Mouse (Mus musculus): ENCODE data around the gene Ripor2. TPM values are rescaled to one million over a fixed set of nuclear protein-coding genes. Genes with fewer than 3 reads are reported as not detected.

The Ripor2 gene
- polyA plus RNA-seq, 1 experiment = 46.4 TPM

DNA sequence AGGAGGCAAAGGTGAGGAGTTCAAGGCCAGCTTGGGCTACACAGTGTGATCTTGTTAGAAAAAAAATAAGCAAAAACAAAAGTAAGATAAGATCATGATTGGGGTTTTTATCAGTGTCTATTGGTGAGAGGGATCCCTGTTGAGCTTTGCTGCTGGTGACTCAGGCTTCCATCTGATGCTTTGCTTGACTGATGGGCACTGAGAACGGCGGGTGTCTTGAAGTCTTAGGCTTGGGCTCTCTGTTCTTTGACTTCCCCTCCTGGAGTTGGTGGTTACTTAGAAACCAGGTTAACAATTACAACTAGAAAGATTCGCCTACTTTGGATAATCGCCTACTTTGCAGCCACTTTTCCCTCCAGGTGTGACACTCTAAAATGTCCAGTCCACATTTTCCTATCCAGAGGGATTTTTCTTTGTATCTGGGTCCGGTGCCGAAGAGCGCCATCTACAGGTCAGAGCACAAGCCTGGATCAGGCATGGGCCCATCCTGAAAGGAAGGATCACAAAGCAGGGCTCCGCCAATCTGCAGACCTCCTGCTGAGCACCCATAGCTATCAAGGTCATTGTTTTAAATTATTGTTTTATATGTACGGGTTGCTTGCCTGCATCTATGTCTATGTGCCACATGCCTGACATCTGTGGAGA lies 34.1 kb downstream of the Ripor2 start:
- DNase-seq (ENCODE audit: low read depth in 1 of 2, low spot score in 2 of 2) = no peak
- WGBS = 45% methylated on average over 9 of the region's 9 CpGs
- TF ChIP-seq POLR2A (IDR thresholded peaks at IDR 0.05; ENCODE audit: low read depth, low read length) = no peak
- peak; percentile 65; the same call in 1 of the 2 replicates for TF ChIP-seq CTCF (IDR thresholded peaks at IDR 0.05; ENCODE audit: extremely low read depth, insufficient read depth, insufficient read length, insufficient replicate concordance)
- Histone ChIP-seq H3K36me3 (ENCODE audit: control insufficient read depth, insufficient read depth, low read length) (peaks cover 9% of the 10 kb centered on the region; the same call in 1 of the 2 replicates), H3K4me1 (ENCODE audit: control insufficient read depth, insufficient read depth, insufficient read length) (peaks cover 26% of the 10 kb centered on the region; the same call in 1 of the 2 replicates), H3K27me3 (ENCODE audit: control insufficient read depth, insufficient read depth, low read length) (no peaks in the 10 kb centered on the region), H3K27ac (ENCODE audit: insufficient read depth, low read length) (peak overlapping the region; percentile 98), H3K4me3 (ENCODE audit: extremely low read depth, insufficient read depth, insufficient read length) (peak overlapping the region; percentile 64)

DNA sequence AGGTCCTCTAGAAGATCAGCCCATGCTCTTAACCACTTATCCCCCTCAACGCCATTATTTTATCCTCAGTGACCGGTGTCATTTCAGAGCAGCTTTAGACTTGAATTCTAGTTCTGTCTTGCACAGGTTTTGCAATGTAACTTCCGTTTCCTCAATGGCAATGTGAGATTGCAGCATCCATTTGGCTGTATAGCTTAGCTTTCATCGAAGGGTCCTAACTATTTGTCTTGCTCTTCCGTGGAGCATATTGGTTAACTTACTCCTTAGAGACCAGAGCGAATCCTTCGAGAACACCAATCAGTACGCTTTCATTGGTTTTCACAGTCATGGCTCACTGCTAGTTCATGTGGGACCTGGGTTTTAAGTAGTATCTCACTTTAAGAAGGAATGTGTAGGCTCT lies 34.7 kb downstream of the Ripor2 start:
- Histone ChIP-seq H3K27ac (ENCODE audit: insufficient read depth, low read length) (peak overlapping the region; percentile 98), H3K4me1 (ENCODE audit: control insufficient read depth, insufficient read depth, insufficient read length) (peaks cover 29% of the 10 kb centered on the region; the same call in 1 of the 2 replicates), H3K27me3 (ENCODE audit: control insufficient read depth, insufficient read depth, low read length) (no peaks in the 10 kb centered on the region), H3K4me3 (ENCODE audit: extremely low read depth, insufficient read depth, insufficient read length) (peak overlapping the region; percentile 64), H3K36me3 (ENCODE audit: control insufficient read depth, insufficient read depth, low read length) (peaks cover 9% of the 10 kb centered on the region; the same call in 1 of the 2 replicates)
- WGBS = 41% methylated on average over 8 of the region's 8 CpGs
- no peak for DNase-seq (ENCODE audit: low read depth in 1 of 2, low spot score in 2 of 2)
- TF ChIP-seq CTCF (IDR thresholded peaks at IDR 0.05; ENCODE audit: extremely low read depth, insufficient read depth, insufficient read length, insufficient replicate concordance) = no peak
- no peak for TF ChIP-seq POLR2A (IDR thresholded peaks at IDR 0.05; ENCODE audit: low read depth, low read length)

DNA sequence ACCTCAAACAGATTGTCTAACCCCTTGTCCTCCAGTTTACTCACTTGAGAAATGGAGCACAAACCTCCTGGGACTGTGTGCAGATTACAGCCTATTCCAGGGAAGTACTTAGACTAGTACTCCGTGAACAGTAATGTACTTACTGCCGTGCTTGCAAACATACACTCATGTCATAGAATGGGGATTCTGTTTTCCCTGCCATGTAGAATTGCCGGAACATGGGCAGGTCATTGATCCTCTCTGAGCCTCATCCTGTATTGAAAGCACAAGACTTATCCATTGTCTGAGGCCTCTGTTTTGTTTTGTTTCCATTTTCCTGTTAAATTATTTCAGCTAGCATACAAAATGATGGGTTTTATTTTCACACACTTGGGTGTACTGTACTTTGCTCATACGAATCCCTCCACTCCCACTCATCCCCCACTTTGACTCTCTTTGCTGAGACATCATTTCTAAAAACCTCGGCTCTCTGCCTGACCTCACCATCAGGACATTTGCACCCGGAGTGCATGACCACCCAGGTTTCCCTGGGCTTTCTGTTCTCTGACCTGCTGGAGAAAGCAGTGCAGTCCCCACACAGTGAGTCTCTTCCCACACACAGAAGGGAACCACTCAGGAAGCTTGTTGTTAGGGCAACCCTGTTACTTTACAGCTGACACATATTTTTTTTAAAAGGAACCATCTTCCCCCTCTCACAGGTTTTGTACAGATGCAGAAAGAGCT lies 35.2 kb downstream of the Ripor2 start:
- Histone ChIP-seq H3K36me3 (ENCODE audit: control insufficient read depth, insufficient read depth, low read length) (peaks cover 9% of the 10 kb centered on the region; the same call in 1 of the 2 replicates), H3K27ac (ENCODE audit: insufficient read depth, low read length) (peak overlapping the region; percentile 98), H3K4me3 (ENCODE audit: extremely low read depth, insufficient read depth, insufficient read length) (peak overlapping the region; percentile 64), H3K4me1 (ENCODE audit: control insufficient read depth, insufficient read depth, insufficient read length) (peaks cover 29% of the 10 kb centered on the region; the same call in 1 of the 2 replicates), H3K27me3 (ENCODE audit: control insufficient read depth, insufficient read depth, low read length) (no peaks in the 10 kb centered on the region)
- no peak for TF ChIP-seq POLR2A (IDR thresholded peaks at IDR 0.05; ENCODE audit: low read depth, low read length)
- DNase-seq (ENCODE audit: low read depth in 1 of 2, low spot score in 2 of 2) = no peak
- WGBS = 27% methylated on average over 6 of the region's 6 CpGs

DNA sequence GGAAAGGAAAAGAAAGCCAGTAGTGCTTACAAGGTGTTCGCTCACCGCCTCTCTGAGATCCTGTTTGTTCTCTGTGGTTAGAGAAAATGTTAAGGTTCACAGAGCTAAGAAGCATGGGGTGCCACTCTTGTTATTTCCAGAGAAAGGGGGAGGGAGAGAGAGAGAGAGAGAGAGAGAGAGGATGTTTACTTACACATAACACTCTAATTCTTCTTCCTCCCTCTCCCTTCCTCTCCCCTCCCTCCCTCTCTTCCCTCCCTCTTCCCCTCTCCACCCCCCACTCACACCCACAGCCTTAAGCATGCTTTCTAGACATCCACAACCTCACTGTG lies 35.8 kb downstream of the Ripor2 start:
- H3K27me3 ChIP-seq (ENCODE audit: control insufficient read depth, insufficient read depth, low read length) = no peaks in the 10 kb centered on the region
- H3K36me3 ChIP-seq (ENCODE audit: control insufficient read depth, insufficient read depth, low read length) = peaks cover 9% of the 10 kb centered on the region; the same call in 1 of the 2 replicates
- H3K4me1 ChIP-seq (ENCODE audit: control insufficient read depth, insufficient read depth, insufficient read length) = peaks cover 24% of the 10 kb centered on the region; the same call in 1 of the 2 replicates
- peak in 1 of 2 experiments; percentile 59 for DNase-seq (ENCODE audit: low read depth in 1 of 2, low spot score in 2 of 2)
- H3K4me3 ChIP-seq (ENCODE audit: extremely low read depth, insufficient read depth, insufficient read length) = no peak overlapping the region
- H3K27ac ChIP-seq (ENCODE audit: insufficient read depth, low read length) = peak overlapping the region; percentile 98; the same call in 1 of the 2 replicates
- TF ChIP-seq POLR2A (IDR thresholded peaks at IDR 0.05; ENCODE audit: low read depth, low read length) = no peak
- no peak for TF ChIP-seq CTCF (IDR thresholded peaks at IDR 0.05; ENCODE audit: extremely low read depth, insufficient read depth, insufficient read length, insufficient replicate concordance)
- 11% methylated on average over 2 of the region's 2 CpGs for WGBS

DNA sequence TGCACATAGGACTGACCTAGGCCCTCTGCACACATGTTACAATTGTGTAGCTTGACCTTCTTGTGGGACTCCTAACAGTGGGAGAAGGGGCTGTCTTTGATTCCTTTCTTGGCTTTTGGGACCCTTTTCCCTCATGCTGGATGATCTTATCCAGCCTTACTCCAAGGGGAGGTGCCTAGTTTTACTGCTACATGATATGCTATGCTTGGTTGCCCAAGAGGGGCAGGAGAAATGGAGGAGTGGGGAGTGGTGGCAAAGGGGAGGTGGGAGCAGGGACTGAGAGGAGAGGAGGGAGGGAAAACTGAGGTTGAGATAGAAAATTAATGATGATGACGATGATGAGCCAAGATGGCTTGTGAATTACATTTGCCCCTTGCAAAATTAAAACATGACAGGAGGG lies 37.7 kb downstream of the Ripor2 start:
- peak overlapping the region; percentile 36; the same call in 1 of the 2 replicates for H3K27ac ChIP-seq (ENCODE audit: insufficient read depth, low read length)

DNA sequence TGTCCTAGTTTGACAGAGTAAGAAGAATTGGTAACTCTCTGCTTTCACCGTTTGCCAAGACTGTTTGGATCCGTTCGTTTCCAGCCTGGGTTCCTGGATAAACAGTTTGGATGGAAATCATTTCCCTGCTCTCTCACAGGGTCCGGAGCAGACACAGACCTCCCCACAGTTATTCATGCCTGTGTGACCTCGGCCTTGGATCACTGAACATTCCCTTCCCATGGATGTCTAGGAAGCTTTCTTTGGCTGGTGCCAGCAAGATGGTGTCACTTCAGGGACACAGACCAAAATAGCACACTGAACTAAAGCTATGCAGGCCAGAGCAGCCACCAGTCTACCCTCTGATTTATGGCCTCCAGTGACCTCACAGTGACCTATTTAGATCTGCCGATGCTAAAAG lies 38.5 kb downstream of the Ripor2 start:
- no peak overlapping the region for H3K4me3 ChIP-seq (ENCODE audit: extremely low read depth, insufficient read depth, insufficient read length)
- TF ChIP-seq CTCF (IDR thresholded peaks at IDR 0.05; ENCODE audit: extremely low read depth, insufficient read depth, insufficient read length, insufficient replicate concordance) = no peak
- TF ChIP-seq POLR2A (IDR thresholded peaks at IDR 0.05; ENCODE audit: low read depth, low read length) = no peak
- 68% methylated on average over 6 of the region's 6 CpGs for WGBS
- no peaks in the 10 kb centered on the region for H3K27me3 ChIP-seq (ENCODE audit: control insufficient read depth, insufficient read depth, low read length)
- peaks cover 18% of the 10 kb centered on the region; the same call in 1 of the 2 replicates for H3K4me1 ChIP-seq (ENCODE audit: control insufficient read depth, insufficient read depth, insufficient read length)
- peaks cover 15% of the 10 kb centered on the region for H3K36me3 ChIP-seq (ENCODE audit: control insufficient read depth, insufficient read depth, low read length)
- peak overlapping the region; percentile 32; the same call in 1 of the 2 replicates for H3K27ac ChIP-seq (ENCODE audit: insufficient read depth, low read length)
- no peak for DNase-seq (ENCODE audit: low read depth in 1 of 2, low spot score in 2 of 2)

More for the DNA sequence above, 37.7 kb downstream of the Ripor2 start:
- no peak for DNase-seq (ENCODE audit: low read depth in 1 of 2, low spot score in 2 of 2)
- Histone ChIP-seq H3K36me3 (ENCODE audit: control insufficient read depth, insufficient read depth, low read length) (peaks cover 14% of the 10 kb centered on the region), H3K27me3 (ENCODE audit: control insufficient read depth, insufficient read depth, low read length) (no peaks in the 10 kb centered on the region), H3K4me1 (ENCODE audit: control insufficient read depth, insufficient read depth, insufficient read length) (peaks cover 18% of the 10 kb centered on the region; the same call in 1 of the 2 replicates), H3K4me3 (ENCODE audit: extremely low read depth, insufficient read depth, insufficient read length) (no peak overlapping the region)
- TF ChIP-seq POLR2A (IDR thresholded peaks at IDR 0.05; ENCODE audit: low read depth, low read length) = no peak
- TF ChIP-seq CTCF (IDR thresholded peaks at IDR 0.05; ENCODE audit: extremely low read depth, insufficient read depth, insufficient read length, insufficient replicate concordance) = no peak
- WGBS = 76% methylated on average over 1 of the region's 1 CpGs

Data from spleen, adult 2 months (tissue).